Mouse (Mus musculus) liver, embryonic 14.5 days (tissue): ENCODE results near the gene Gm49776. TPM values are rescaled to one million over a fixed set of nuclear protein-coding genes. Genes with fewer than 3 reads are reported as not detected.
"Not testable (repeated sequence)": the region's sequence is repeated elsewhere in the genome, so short reads cannot be mapped to it uniquely, and the experiment has no call there.

Experiments used
- ATAC-seq: fragments of 200-750 bp; cut with Nextera tagmentation; 2 replicates; pipeline ENCODE4 v1.8.0; 2017; ENCODE audit warnings: moderate number of reproducible peaks, mild to moderate bottlenecking, moderate library complexity; ENCODE audit not compliant: insufficient read depth
- DNase-seq, 3 experiments: peaks; one replicate each; pipeline ENCODE4 v3.0.0-alpha.2; 2012 to 2013; ENCODE audit warnings: low read depth in 3 of 3, low spot score in 3 of 3
- H3K27ac ChIP-seq: fragments of 300-500 bp; sonication (generic); 2 replicates; pipeline ENCODE4 v1.5.1; 2014; ENCODE audit warnings: moderate library complexity, mild to moderate bottlenecking, control low read depth, inconsistent platforms
- H3K27me3 ChIP-seq: fragments of 300-500 bp; sonication (generic); 2 replicates; pipeline ENCODE4 v1.6.1; 2014; ENCODE audit warnings: mild to moderate bottlenecking, low read length, moderate library complexity; ENCODE audit not compliant: control insufficient read depth, insufficient read depth
- H3K36me3 ChIP-seq: fragments of 300-500 bp; sonication (generic); replicated peaks from 2 replicates; pipeline ENCODE4 v1.6.1; 2014; ENCODE audit warnings: low read depth; ENCODE audit not compliant: control insufficient read depth, insufficient read depth
- H3K4me1 ChIP-seq, 2 experiments: fragments of 200-500 bp in 1 of 2; fragments of 300-500 bp in 1 of 2; sonication (generic) in 1 of 2; replicated peaks; 2 replicates each; pipeline ENCODE4 v1.6.1; 2012 to 2014; ENCODE audit warnings: antibody characterized with exemption in 1 of 2, inconsistent platforms in 1 of 2, low read length in 1 of 2; ENCODE audit not compliant: control insufficient read depth in 2 of 2, insufficient read depth in 2 of 2
- H3K4me2 ChIP-seq: fragments of 300-500 bp; sonication (generic); 2 replicates; pipeline ENCODE4 v1.6.1; 2014; ENCODE audit warnings: low read depth, mild to moderate bottlenecking, control low read depth, moderate library complexity
- H3K4me3 ChIP-seq, 2 experiments: fragments of 200-500 bp in 1 of 2; fragments of 300-500 bp in 1 of 2; sonication (generic) in 1 of 2; 2 replicates each; pipeline ENCODE4 v1.5.1; 2012 to 2014; ENCODE audit warnings: low read depth in 2 of 2, low read length in 2 of 2, mild to moderate bottlenecking in 2 of 2, control low read depth in 1 of 2, inconsistent platforms in 1 of 2, moderate library complexity in 1 of 2; ENCODE audit not compliant: insufficient read depth in 1 of 2
- H3K9ac ChIP-seq: fragments of 300-500 bp; sonication (generic); replicated peaks from 2 replicates; pipeline ENCODE4 v1.6.1; 2014; ENCODE audit warnings: mild to moderate bottlenecking, control low read depth, moderate library complexity
- H3K9me3 ChIP-seq: fragments of 300-500 bp; sonication (generic); 2 replicates; pipeline ENCODE4 v1.6.1; 2016; ENCODE audit warnings: low read length, mixed read lengths; ENCODE audit not compliant: control insufficient read depth
- CTCF ChIP-seq: IDR thresholded peaks from 2 replicates; pipeline ENCODE4 v1.5.1; 2016; ENCODE audit warnings: antibody characterized with exemption, low read depth, control low read depth
- EP300 ChIP-seq: IDR thresholded peaks from 2 replicates; pipeline ENCODE4 v1.6.1; 2016; ENCODE audit warnings: antibody characterized with exemption, low read depth
- WGBS: fragments of 180-500 bp; shearing (Covaris S2); extraction: QIAGEN DNeasy Blood & Tissue Kit; methylation state at CpG from one replicate; pipeline ENCODE4 v1.1.7; 2014; ENCODE audit not compliant: insufficient replicate concordance; 5-methylcytosine and 5-hydroxymethylcytosine counted together
- microRNA counts: library from miRNA; unstranded; fragments of <30 nt; microRNA quantifications from one replicate; lab custom pipeline; 2016
- microRNA-seq: library from miRNA; unstranded; fragments of <30 nt; microRNA quantifications from one replicate; pipeline ENCODE4, GENCODE M21; 2016
- polyA plus RNA-seq, 2 experiments: library from polyadenylated mRNA; depleted of rRNA in 1 of 2; stranded (reverse) in 1 of 2; unstranded in 1 of 2; fragments of >200 nt; fragmentation: Nextera tagmentation in 1 of 2; extraction: Ambion mirVana in 1 of 2; gene quantifications; 2 replicates each; pipeline versions ENCODE4 v1.2.1 to v1.2.3; 2012 to 2014

The Gm49776 gene
- polyA plus RNA-seq, 2 experiments, result 0.18 to 1.3 TPM

- H3K4me3 ChIP-seq, result no peak overlapping the region
- TF ChIP-seq CTCF (no peak), EP300 (no peak)
- no peak overlapping the region for H3K4me2 ChIP-seq
- no peaks in the 10 kb centered on the region for H3K27me3 ChIP-seq
- no peaks in the 10 kb centered on the region for H3K4me1 ChIP-seq
- DNase-seq, result no peak
- H3K9me3 ChIP-seq, result no peaks in the 10 kb centered on the region
- 59% methylated on average over 6 of the region's 6 CpGs for WGBS
- H3K27ac ChIP-seq, result no peak overlapping the region
- H3K36me3 ChIP-seq, result no peaks in the 10 kb centered on the region
- H3K9ac ChIP-seq, result no peak overlapping the region
- ATAC-seq, result no peak
Measured at GRCm38 (mm10) chr16:18197881-18198280, 60.2 kb downstream of the Gm49776 start.

- 42% methylated on average over 3 of the region's 3 CpGs for WGBS
- not testable (repeated sequence) for H3K27me3 ChIP-seq, H3K4me1 ChIP-seq, H3K9me3 ChIP-seq, ATAC-seq, H3K4me2 ChIP-seq, H3K9ac ChIP-seq, H3K36me3 ChIP-seq, DNase-seq, H3K4me3 ChIP-seq, H3K27ac ChIP-seq
Measured at GRCm38 (mm10) chr16:18195561-18195960, 62.6 kb downstream of the Gm49776 start.

MicroRNA genes within 50 kb of the gene (microRNA counts, 519-probe panel; counts per million panel counts)
- 69.9 counts per million for microRNA mmu-miR-1306 (lab: Ali Mortazavi, UCI)

Small RNAs within 50 kb of the gene (microRNA-seq; reads per million reads assigned to microRNA genes)
- gene Gm24572 (3.0 reads per million), gene Mir1306 (228 reads per million, percentile 58 among the genes with 10 or more reads in this experiment)

Other genes starting within 250 kb of the Gm49776 start
- gene Dgcr6, start 205.5 kb downstream of the Gm49776 start, polyA plus RNA-seq (2012; rRNA removed), result 11.4 and 12.5 TPM in 2 replicates
- gene Dgcr6, start 205.5 kb downstream of the Gm49776 start, polyA plus RNA-seq (2014; fragmentation: Nextera tagmentation; extraction: Ambion mirVana), result 22.1 and 22.5 TPM in 2 replicates
- 4.3 and 5.5 TPM in 2 replicates for gene Prodh, start 168.1 kb downstream of the Gm49776 start, polyA plus RNA-seq (2012; rRNA removed)
- gene Prodh, start 168.1 kb downstream of the Gm49776 start, polyA plus RNA-seq (2014; fragmentation: Nextera tagmentation; extraction: Ambion mirVana), result 2.6 and 3.2 TPM in 2 replicates
- gene Rtn4r, start 130.7 kb downstream of the Gm49776 start, polyA plus RNA-seq (2012; rRNA removed), result 0.52 and 0.91 TPM in 2 replicates
- 0.32 and 0.46 TPM in 2 replicates for gene Rtn4r, start 130.7 kb downstream of the Gm49776 start, polyA plus RNA-seq (2014; fragmentation: Nextera tagmentation; extraction: Ambion mirVana)
- not detected in 2 replicates for gene Ccdc188, start 40.4 kb downstream of the Gm49776 start, polyA plus RNA-seq (2012; rRNA removed)
- not detected in 2 replicates for gene Ccdc188, start 40.4 kb downstream of the Gm49776 start, polyA plus RNA-seq (2014; fragmentation: Nextera tagmentation; extraction: Ambion mirVana)
- 2.9 and 3.9 TPM in 2 replicates for gene Zdhhc8, start 23.2 kb downstream of the Gm49776 start, polyA plus RNA-seq (2012; rRNA removed)
- 0.88 and 1.2 TPM in 2 replicates for gene Zdhhc8, start 23.2 kb downstream of the Gm49776 start, polyA plus RNA-seq (2014; fragmentation: Nextera tagmentation; extraction: Ambion mirVana)
- 44.4 and 51.8 TPM in 2 replicates for gene Trmt2a, start 9.6 kb downstream of the Gm49776 start, polyA plus RNA-seq (2012; rRNA removed)
- gene Trmt2a, start 9.6 kb downstream of the Gm49776 start, polyA plus RNA-seq (2014; fragmentation: Nextera tagmentation; extraction: Ambion mirVana), result 46.2 and 47.9 TPM in 2 replicates
- gene Ranbp1, start 9.6 kb downstream of the Gm49776 start, polyA plus RNA-seq (2012; rRNA removed), result 86.2 and 148 TPM in 2 replicates
- 338 and 364 TPM in 2 replicates for gene Ranbp1, start 9.6 kb downstream of the Gm49776 start, polyA plus RNA-seq (2014; fragmentation: Nextera tagmentation; extraction: Ambion mirVana)
- gene Dgcr8, start 30.9 kb upstream of the Gm49776 start, polyA plus RNA-seq (2012; rRNA removed), result 15.5 and 23.4 TPM in 2 replicates
- 8.8 and 10.4 TPM in 2 replicates for gene Dgcr8, start 30.9 kb upstream of the Gm49776 start, polyA plus RNA-seq (2014; fragmentation: Nextera tagmentation; extraction: Ambion mirVana)
- gene Tango2, start 89.8 kb upstream of the Gm49776 start, polyA plus RNA-seq (2012; rRNA removed), result 44.3 and 44.5 TPM in 2 replicates
- gene Tango2, start 89.8 kb upstream of the Gm49776 start, polyA plus RNA-seq (2014; fragmentation: Nextera tagmentation; extraction: Ambion mirVana), result 58.8 and 70.3 TPM in 2 replicates
- gene Arvcf, start 89.9 kb upstream of the Gm49776 start, polyA plus RNA-seq (2012; rRNA removed), result 6.0 and 6.4 TPM in 2 replicates
- gene Arvcf, start 89.9 kb upstream of the Gm49776 start, polyA plus RNA-seq (2014; fragmentation: Nextera tagmentation; extraction: Ambion mirVana), result 4.7 and 7.4 TPM in 2 replicates
- 79.9 and 113 TPM in 2 replicates for gene Txnrd2, start 168.1 kb upstream of the Gm49776 start, polyA plus RNA-seq (2012; rRNA removed)
- gene Txnrd2, start 168.1 kb upstream of the Gm49776 start, polyA plus RNA-seq (2014; fragmentation: Nextera tagmentation; extraction: Ambion mirVana), result 110 and 112 TPM in 2 replicates
- gene Comt, start 168.5 kb upstream of the Gm49776 start, polyA plus RNA-seq (2012; rRNA removed), result 73.8 and 84.7 TPM in 2 replicates
- 69.8 and 80.4 TPM in 2 replicates for gene Comt, start 168.5 kb upstream of the Gm49776 start, polyA plus RNA-seq (2014; fragmentation: Nextera tagmentation; extraction: Ambion mirVana)
- gene Gnb1l, start 240.4 kb upstream of the Gm49776 start, polyA plus RNA-seq (2012; rRNA removed), result 5.7 and 6.0 TPM in 2 replicates
- gene Gnb1l, start 240.4 kb upstream of the Gm49776 start, polyA plus RNA-seq (2014; fragmentation: Nextera tagmentation; extraction: Ambion mirVana), result 7.7 and 9.0 TPM in 2 replicates
- 2.2 and 2.3 TPM in 2 replicates for gene Rtl10, start 240.6 kb upstream of the Gm49776 start, polyA plus RNA-seq (2012; rRNA removed)
- gene Rtl10, start 240.6 kb upstream of the Gm49776 start, polyA plus RNA-seq (2014; fragmentation: Nextera tagmentation; extraction: Ambion mirVana), result 0.63 and 1.0 TPM in 2 replicates